Mouse (Mus musculus) small intestine, adult 2 months (tissue): Measurements from ENCODE around the gene Tmem150c.

Source experiments
- CTCF ChIP-seq: fragments of 200-500 bp; IDR thresholded peaks from 2 replicates; pipeline ENCODE4 v1.5.1; 2012; ENCODE audit warnings: low read depth, mild to moderate bottlenecking, control low read depth, inconsistent platforms, low read length, moderate library complexity, mixed read lengths; ENCODE audit not compliant: insufficient replicate concordance, insufficient read length; ENCODE audit errors: extremely low read depth
- POLR2A ChIP-seq: fragments of 200-500 bp; IDR thresholded peaks from 2 replicates; pipeline ENCODE4 v1.6.1; 2012; ENCODE audit warnings: low read depth, mild to moderate bottlenecking, control low read depth, inconsistent platforms, low read length, moderate library complexity

DNA sequence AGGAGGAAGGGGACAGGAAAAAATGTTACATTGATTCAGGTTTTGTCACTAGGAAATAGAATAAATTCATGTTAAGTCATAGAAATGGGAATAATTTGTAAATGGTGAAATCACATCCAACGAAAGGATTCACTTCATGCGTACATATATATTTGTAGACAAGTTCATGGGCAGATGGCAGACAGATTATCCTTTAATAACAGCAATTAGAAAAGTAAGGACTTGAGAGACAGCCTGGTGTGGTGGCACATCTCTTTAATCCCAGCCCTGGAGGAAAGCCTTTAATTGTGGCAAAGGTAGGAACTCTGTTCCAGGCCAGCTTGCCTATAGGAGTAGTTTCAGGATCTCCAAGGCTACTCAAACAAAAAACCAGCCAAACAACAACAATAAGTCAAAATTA lies 90.1 kb downstream of the Tmem150c start:
- no peak for TF ChIP-seq CTCF
- no peak for TF ChIP-seq POLR2A
